Mouse (Mus musculus): ENCODE results near the gene Xpo4.
A peak's percentile ranks its signal among the peaks of the same experiment; 100 is the strongest.

Gene Xpo4

GRCm38 (mm10) chr14:57609816-57610329 lies 55.4 kb downstream of the Xpo4 start:
- no peak for DNase-seq (ENCODE audit: low spot score)

GRCm38 (mm10) chr14:57607500-57607899 lies 57.7 kb downstream of the Xpo4 start:
- no peak for DNase-seq (ENCODE audit: low spot score)

- no peak for DNase-seq (ENCODE audit: low spot score)
Measured at GRCm38 (mm10) chr14:57606663-57607365, 58.4 kb downstream of the Xpo4 start.

- no peak for DNase-seq (ENCODE audit: low spot score)
Measured at GRCm38 (mm10) chr14:57593279-57593678, 72.0 kb downstream of the Xpo4 start.

- DNase-seq (ENCODE audit: low spot score): no peak
Measured at GRCm38 (mm10) chr14:57591830-57592229, 73.4 kb downstream of the Xpo4 start.

GRCm38 (mm10) chr14:57576364-57577060 lies 88.7 kb downstream of the Xpo4 start:
- DNase-seq (ENCODE audit: low spot score): no peak

GRCm38 (mm10) chr14:57574792-57575587 lies 90.2 kb downstream of the Xpo4 start:
- DNase-seq (ENCODE audit: low spot score): no peak

GRCm38 (mm10) chr14:57571155-57572133 lies 93.8 kb downstream of the Xpo4 start, which contains the start of gene Eef1akmt1:
Gene Eef1akmt1, minus strand, starts transcription at chr14:57571612.
- peak; percentile 90 for DNase-seq (ENCODE audit: low spot score)

GRCm38 (mm10) chr14:57565626-57566025 lies 99.6 kb downstream of the Xpo4 start:
- no peak for DNase-seq (ENCODE audit: low spot score)

GRCm38 (mm10) chr14:57556922-57557321 lies 108.3 kb downstream of the Xpo4 start:
- DNase-seq (ENCODE audit: low spot score): no peak

- DNase-seq (ENCODE audit: low spot score): no peak
Measured at GRCm38 (mm10) chr14:57555471-57556070, 109.7 kb downstream of the Xpo4 start.

- no peak for DNase-seq (ENCODE audit: low spot score)
Measured at GRCm38 (mm10) chr14:57554434-57554833, 110.8 kb downstream of the Xpo4 start.

GRCm38 (mm10) chr14:57552945-57553344 lies 112.3 kb downstream of the Xpo4 start:
- no peak for DNase-seq (ENCODE audit: low spot score)

GRCm38 (mm10) chr14:57547062-57547461 lies 118.2 kb downstream of the Xpo4 start:
- DNase-seq (ENCODE audit: low spot score): no peak

GRCm38 (mm10) chr14:57546557-57547021 lies 118.6 kb downstream of the Xpo4 start:
- no peak for DNase-seq (ENCODE audit: low spot score)

- no peak for DNase-seq (ENCODE audit: low spot score)
Measured at GRCm38 (mm10) chr14:57546131-57546530, 119.1 kb downstream of the Xpo4 start.

- DNase-seq (ENCODE audit: low spot score): no peak
Measured at GRCm38 (mm10) chr14:57545526-57545925, 119.7 kb downstream of the Xpo4 start.

GRCm38 (mm10) chr14:57543420-57544039 lies 121.7 kb downstream of the Xpo4 start:
- DNase-seq (ENCODE audit: low spot score): no peak

GRCm38 (mm10) chr14:57542231-57542630 lies 123.0 kb downstream of the Xpo4 start:
- DNase-seq (ENCODE audit: low spot score): peak; percentile 4

GRCm38 (mm10) chr14:57540683-57541082 lies 124.5 kb downstream of the Xpo4 start:
- no peak for DNase-seq (ENCODE audit: low spot score)
